Mouse (Mus musculus) inflammation-experienced regulatory T-cells (primary cell): ENCODE measurements around the gene Srpx2. TPM values are rescaled to one million over a fixed set of nuclear protein-coding genes. Genes with fewer than 3 reads are reported as not detected.

ENCODE experiments used
- polyA plus RNA-seq, 2 experiments: library from polyadenylated mRNA; unstranded; fragments of 100-300 nt; shearing (Covaris generic); gene quantifications; one replicate each; pipeline ENCODE4 v1.2.1; 2017

Srpx2 gene
- under 1 TPM; 0.07 to 0.81 TPM for polyA plus RNA-seq

GRCm38 (mm10) chrX:133908261-133908660 lies at the start of gene Srpx2:
Gene Srpx2 (plus strand): TSS chrX:133908426.

GRCm38 (mm10) chrX:133898014-133898542 lies 10.1 kb upstream of the Srpx2 start, which contains the start of gene Tspan6:
Gene Tspan6 (minus strand): TSS chrX:133898429.

GRCm38 (mm10) chrX:133981231-133982002 lies 73.2 kb downstream of the Srpx2 start, which contains the start of gene Sytl4:
Gene Sytl4 (minus strand): TSS chrX:133981812.

Other genes with a start within 250 kb of the Srpx2 start
- gene Pcdh19, start 219.4 kb upstream of the Srpx2 start, polyA plus RNA-seq = under 1 TPM in 1 of 2 experiments, not detected in 1; 0.61 TPM
- gene Tnmd, start 57.4 kb upstream of the Srpx2 start, polyA plus RNA-seq = not detected
- 1 to 10 TPM; 4.9 to 5.1 TPM for gene Tspan6, start 10.0 kb upstream of the Srpx2 start, polyA plus RNA-seq
- gene Sytl4, start 73.4 kb downstream of the Srpx2 start, polyA plus RNA-seq = under 1 TPM; 0.20 to 0.89 TPM
- gene Cstf2, start 150.8 kb downstream of the Srpx2 start, polyA plus RNA-seq = 10 to 100 TPM; 41.8 to 45.8 TPM